Mouse (Mus musculus) brown adipose tissue, adult 24 weeks (tissue): Measurements from ENCODE around the gene Tmub2. TPM values are rescaled to one million over a fixed set of nuclear protein-coding genes. Genes with fewer than 3 reads are reported as not detected.
"Not testable (repeated sequence)": the region's sequence is repeated elsewhere in the genome, so short reads cannot be mapped to it uniquely, and the experiment has no call there.

Source experiments
- H3K27ac ChIP-seq: fragments of 200-500 bp; replicated peaks from 2 replicates; pipeline ENCODE4 v1.5.1; 2012; ENCODE audit warnings: low read depth, mild to moderate bottlenecking, low read length
- H3K4me1 ChIP-seq: fragments of 200-500 bp; 2 replicates; pipeline ENCODE4 v1.6.1; 2012; ENCODE audit warnings: low read length, mixed read lengths; ENCODE audit not compliant: control insufficient read depth, insufficient read depth, insufficient read length
- H3K4me3 ChIP-seq: fragments of 200-500 bp; 2 replicates; pipeline ENCODE4 v1.5.1; 2012; ENCODE audit warnings: low read depth, mild to moderate bottlenecking, low read length, moderate library complexity; ENCODE audit not compliant: insufficient read depth
- polyA plus RNA-seq: library from polyadenylated mRNA; stranded (reverse); fragments of >200 nt; gene quantifications from 2 replicates; pipeline ENCODE4 v1.2.4, GENCODE M21; 2012; ENCODE audit not compliant: missing spikeins, insufficient read depth, insufficient read length

Gene Tmub2
- polyA plus RNA-seq, 1 experiment: 24.2 TPM

GRCm38 (mm10) chr11:102263211-102263610 lies 21.5 kb upstream of the Tmub2 start:
- Histone ChIP-seq H3K27ac (no peak overlapping the region), H3K4me1 (0 out of 2 replicates have a peak, but pooled peaks cover 2% of the 10 kb centered on the region), H3K4me3 (no peak overlapping the region)

GRCm38 (mm10) chr11:102265816-102266215 lies 18.9 kb upstream of the Tmub2 start:
- Histone ChIP-seq H3K4me1 (0 out of 2 replicates have a peak, but pooled peaks cover 2% of the 10 kb centered on the region), H3K4me3 (no peak overlapping the region), H3K27ac (no peak overlapping the region)

- Histone ChIP-seq H3K4me3 (no peak overlapping the region), H3K27ac (no peak overlapping the region), H3K4me1 (0 out of 2 replicates have a peak, but pooled peaks cover 2% of the 10 kb centered on the region)
These were observed 17.9 kb upstream of the Tmub2 start for GRCm38 (mm10) chr11:102266631-102267355.

GRCm38 (mm10) chr11:102267480-102267879 lies 17.3 kb upstream of the Tmub2 start:
- 0 out of 2 replicates have a peak overlapping the region, but pooled peaks have one; percentile 15 for H3K4me3 ChIP-seq
- H3K4me1 ChIP-seq: 0 out of 2 replicates have a peak, but pooled peaks cover 2% of the 10 kb centered on the region
- H3K27ac ChIP-seq: no peak overlapping the region

- Histone ChIP-seq H3K4me1 (0 out of 2 replicates have a peak, but pooled peaks cover 2% of the 10 kb centered on the region), H3K27ac (no peak within 1 kb of the TSS), H3K4me3 (no peak within 1 kb of the TSS)
These were observed 16.0 kb upstream of the Tmub2 start, which contains the start of gene Asb16 for GRCm38 (mm10) chr11:102268520-102269244. Gene Asb16, plus strand, starts transcription at chr11:102268743.

GRCm38 (mm10) chr11:102276411-102276915 lies 8.3 kb upstream of the Tmub2 start:
- Histone ChIP-seq H3K27ac (no peak overlapping the region), H3K4me3 (peak overlapping the region; percentile 23; the same call in 1 of the 2 replicates), H3K4me1 (peaks cover 3% of the 10 kb centered on the region; the same call in 1 of the 2 replicates)

- H3K4me3 ChIP-seq: no peak overlapping the region
These were observed 7.0 kb upstream of the Tmub2 start for GRCm38 (mm10) chr11:102277754-102278153.

GRCm38 (mm10) chr11:102279595-102279994 lies 5.1 kb upstream of the Tmub2 start:
- H3K4me3 ChIP-seq: no peak overlapping the region
- peaks cover 3% of the 10 kb centered on the region; the same call in 1 of the 2 replicates for H3K4me1 ChIP-seq
- H3K27ac ChIP-seq: no peak overlapping the region

More at GRCm38 (mm10) chr11:102277754-102278153, 7.0 kb upstream of the Tmub2 start:
- no peak overlapping the region for H3K27ac ChIP-seq
- H3K4me1 ChIP-seq: peaks cover 3% of the 10 kb centered on the region; the same call in 1 of the 2 replicates

- not testable (repeated sequence) for H3K27ac ChIP-seq, H3K4me1 ChIP-seq, H3K4me3 ChIP-seq
These were observed 4.5 kb upstream of the Tmub2 start for GRCm38 (mm10) chr11:102280267-102280666.

- H3K4me1 ChIP-seq: no peaks in the 10 kb centered on the region
- H3K4me3 ChIP-seq: no peak overlapping the region
- H3K27ac ChIP-seq: 0 out of 2 replicates have a peak overlapping the region, but pooled peaks have one; percentile 23
These were observed 809 bp upstream of the Tmub2 start for GRCm38 (mm10) chr11:102283922-102284321.

GRCm38 (mm10) chr11:102285095-102285834 lies 534 bp downstream of the Tmub2 start:
- peak overlapping the region; percentile 80 for H3K4me3 ChIP-seq
- peak overlapping the region; percentile 95 for H3K27ac ChIP-seq
- no peaks in the 10 kb centered on the region for H3K4me1 ChIP-seq

- no peak overlapping the region for H3K4me3 ChIP-seq
- H3K27ac ChIP-seq: no peak overlapping the region
- H3K4me1 ChIP-seq: no peaks in the 10 kb centered on the region
These were observed 2.8 kb downstream of the Tmub2 start for GRCm38 (mm10) chr11:102287485-102287884.

GRCm38 (mm10) chr11:102288027-102288804 lies 3.5 kb downstream of the Tmub2 start:
- Histone ChIP-seq H3K4me1 (no peaks in the 10 kb centered on the region), H3K4me3 (no peak overlapping the region), H3K27ac (no peak overlapping the region)

- no peak overlapping the region for H3K27ac ChIP-seq
- H3K4me3 ChIP-seq: no peak overlapping the region
These were observed 4.2 kb downstream of the Tmub2 start for GRCm38 (mm10) chr11:102288913-102289312.

More at GRCm38 (mm10) chr11:102288913-102289312, 4.2 kb downstream of the Tmub2 start:
- no peaks in the 10 kb centered on the region for H3K4me1 ChIP-seq
